Mouse (Mus musculus): ENCODE data around the gene Ccnc. TPM values are rescaled to one million over a fixed set of nuclear protein-coding genes. Genes with fewer than 3 reads are reported as not detected.

Gene Ccnc
- 5.3 and 5.6 TPM in 2 replicates for polyA plus RNA-seq (2012; rRNA removed)

GRCm38 (mm10) chr4:21727615-21728165 lies at the start of gene Ccnc:
Gene Ccnc (plus strand): TSS chr4:21727701.

GRCm38 (mm10) chr4:21685595-21686091 lies 41.9 kb upstream of the Ccnc start, which contains the start of gene Prdm13:
Gene Prdm13 (minus strand): TSS chr4:21685963.

GRCm38 (mm10) chr4:21766863-21767304 lies 39.4 kb downstream of the Ccnc start, which contains the start of the genes Usp45 and Tstd3:
Gene Usp45 (plus strand): TSS chr4:21767156.
Gene Tstd3 (minus strand): TSS chr4:21767212.

Other genes with a start within 250 kb of the Ccnc start
- not detected in 2 replicates for gene Prdm13, start 41.7 kb upstream of the Ccnc start, polyA plus RNA-seq (2012; rRNA removed)
- gene Usp45, start 39.5 kb downstream of the Ccnc start, polyA plus RNA-seq (2012; rRNA removed), result 6.4 and 7.3 TPM in 2 replicates
- gene Tstd3, start 39.5 kb downstream of the Ccnc start, polyA plus RNA-seq (2012; rRNA removed), result 7.8 and 9.8 TPM in 2 replicates
- 42.9 and 56.6 TPM in 2 replicates for gene Pnisr, start 119.9 kb downstream of the Ccnc start, polyA plus RNA-seq (2012; rRNA removed)
- 4.7 and 5.2 TPM in 2 replicates for gene Coq3, start 152.0 kb downstream of the Ccnc start, polyA plus RNA-seq (2012; rRNA removed)
- gene Faxc, start 203.6 kb downstream of the Ccnc start, polyA plus RNA-seq (2012; rRNA removed), result 0.07 and 0.10 TPM in 2 replicates